Mouse (Mus musculus): ENCODE data around the gene Rbms3. TPM values are rescaled to one million over a fixed set of nuclear protein-coding genes. Genes with fewer than 3 reads are reported as not detected.
A peak's percentile ranks its signal among the peaks of the same experiment; 100 is the strongest.

The Rbms3 gene
- polyA plus RNA-seq, 1 experiment from 2014 or later: 45.9 TPM

GRCm38 (mm10) chr9:116905646-116906045 is 724.1 kb downstream of the Rbms3 start:
- no peak for DNase-seq (ENCODE audit: low spot score)
- Histone ChIP-seq H3K27ac (replicated peaks; ENCODE audit: low read depth, low read length) (no peak overlapping the region), H3K9me3 (replicated peaks; ENCODE audit: control insufficient read depth, low read length) (no peaks in the 10 kb centered on the region)

GRCm38 (mm10) chr9:116903304-116903993 is 726.3 kb downstream of the Rbms3 start:
- no peaks in the 10 kb centered on the region for H3K27me3 ChIP-seq (ENCODE audit: control insufficient read depth, insufficient read depth, low read length)
- WGBS: 31% methylated on average over 11 of the region's 11 CpGs
- H3K27ac ChIP-seq (replicated peaks; ENCODE audit: low read depth, low read length): no peak overlapping the region
- no peaks in the 10 kb centered on the region for H3K9me3 ChIP-seq (replicated peaks; ENCODE audit: control insufficient read depth, low read length)
- no peak overlapping the region for H3K9ac ChIP-seq (replicated peaks; ENCODE audit: low read length)
- no peak overlapping the region for H3K4me2 ChIP-seq (ENCODE audit: low read depth, low read length)
- no peak overlapping the region for H3K4me3 ChIP-seq (ENCODE audit: low read depth, low read length)
- H3K4me1 ChIP-seq (ENCODE audit: control insufficient read depth, insufficient read depth, low read length): 0 out of 2 replicates have a peak, but pooled peaks cover 2% of the 10 kb centered on the region
- ATAC-seq (replicated peaks; ENCODE audit: insufficient number of reproducible peaks, low FRiP score, low TSS enrichment, low read depth) (peak; percentile 78; the same call in 1 of the 2 replicates), DNase-seq (ENCODE audit: low spot score) (peak; percentile 87)
- H3K36me3 ChIP-seq (replicated peaks; ENCODE audit: control insufficient read depth, insufficient read depth, low read depth, low read length): no peaks in the 10 kb centered on the region

More at GRCm38 (mm10) chr9:116905646-116906045, 724.1 kb downstream of the Rbms3 start:
- Histone ChIP-seq H3K4me1 (ENCODE audit: control insufficient read depth, insufficient read depth, low read length) (0 out of 2 replicates have a peak, but pooled peaks cover 2% of the 10 kb centered on the region), H3K4me2 (ENCODE audit: low read depth, low read length) (no peak overlapping the region), H3K9ac (replicated peaks; ENCODE audit: low read length) (no peak overlapping the region), H3K4me3 (ENCODE audit: low read depth, low read length) (no peak overlapping the region), H3K27me3 (ENCODE audit: control insufficient read depth, insufficient read depth, low read length) (no peaks in the 10 kb centered on the region), H3K36me3 (replicated peaks; ENCODE audit: control insufficient read depth, insufficient read depth, low read depth, low read length) (no peaks in the 10 kb centered on the region)
- no peak for ATAC-seq (replicated peaks; ENCODE audit: insufficient number of reproducible peaks, low FRiP score, low TSS enrichment, low read depth)
- 65% methylated on average over 2 of the region's 2 CpGs for WGBS

DNA sequence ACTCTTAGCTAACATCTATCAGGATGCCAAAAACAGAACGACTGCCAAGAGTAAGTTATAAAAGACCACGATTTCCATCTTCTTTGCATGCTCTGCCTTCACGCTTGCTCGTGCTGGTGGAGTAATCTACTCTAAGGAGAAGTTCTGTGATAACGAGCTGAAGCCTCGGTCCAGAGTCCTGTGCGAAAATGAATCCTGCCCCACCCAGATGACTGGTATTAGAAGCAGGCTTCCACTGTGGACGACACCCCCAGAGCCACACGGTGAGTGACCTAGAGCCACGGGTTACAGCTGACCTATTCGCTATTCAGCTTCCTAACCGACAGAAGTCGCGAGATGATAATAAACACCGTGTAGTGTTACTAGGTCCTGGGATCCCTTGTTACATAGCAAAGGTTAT is 730.3 kb downstream of the Rbms3 start:
- Histone ChIP-seq H3K4me3 (ENCODE audit: low read depth, low read length) (no peak overlapping the region), H3K27ac (replicated peaks; ENCODE audit: low read depth, low read length) (no peak overlapping the region), H3K4me2 (ENCODE audit: low read depth, low read length) (no peak overlapping the region), H3K9ac (replicated peaks; ENCODE audit: low read length) (no peak overlapping the region), H3K9me3 (replicated peaks; ENCODE audit: control insufficient read depth, low read length) (no peaks in the 10 kb centered on the region), H3K36me3 (replicated peaks; ENCODE audit: control insufficient read depth, insufficient read depth, low read depth, low read length) (no peaks in the 10 kb centered on the region), H3K27me3 (ENCODE audit: control insufficient read depth, insufficient read depth, low read length) (no peaks in the 10 kb centered on the region), H3K4me1 (ENCODE audit: control insufficient read depth, insufficient read depth, low read length) (0 out of 2 replicates have a peak, but pooled peaks cover 2% of the 10 kb centered on the region)
- 76% methylated on average over 15 of the region's 15 CpGs for WGBS
- ATAC-seq (replicated peaks; ENCODE audit: insufficient number of reproducible peaks, low FRiP score, low TSS enrichment, low read depth) (no peak), DNase-seq (ENCODE audit: low spot score) (no peak)

DNA sequence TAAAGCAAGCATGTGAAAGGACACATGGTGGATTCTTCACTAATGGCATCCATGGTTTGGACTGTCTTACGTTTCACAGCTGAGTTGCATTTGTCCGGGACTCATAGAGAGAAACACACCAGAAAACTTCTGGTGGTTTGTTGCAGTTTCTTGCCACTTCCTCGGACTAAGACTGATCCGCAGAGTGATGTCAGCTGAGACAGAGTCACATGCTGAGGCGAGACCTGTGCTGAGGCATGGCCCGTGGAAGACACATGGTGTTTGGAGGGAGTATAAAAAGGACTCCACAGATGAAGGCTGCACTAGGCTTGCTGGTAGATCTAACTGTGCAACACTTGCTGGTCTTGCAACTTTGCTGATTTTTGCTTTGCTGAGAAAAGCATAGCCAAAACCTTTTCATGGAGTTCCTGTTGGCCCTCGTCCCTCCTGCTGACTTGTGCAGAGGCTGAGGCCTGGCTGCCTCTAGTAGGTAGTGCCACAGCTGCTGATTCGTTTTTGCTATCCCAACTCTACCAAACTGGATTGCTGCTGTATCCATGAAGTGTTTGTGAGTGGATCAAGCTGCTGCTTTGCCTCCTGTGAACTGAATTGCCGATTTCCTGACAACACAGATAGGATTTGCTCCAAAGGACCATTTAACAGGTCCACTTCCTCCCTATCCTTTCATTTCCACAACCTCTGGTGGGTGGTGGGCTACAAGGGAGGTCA is 742.6 kb downstream of the Rbms3 start:
- Histone ChIP-seq H3K9me3 (replicated peaks; ENCODE audit: control insufficient read depth, low read length) (no peaks in the 10 kb centered on the region), H3K27me3 (ENCODE audit: control insufficient read depth, insufficient read depth, low read length) (no peaks in the 10 kb centered on the region), H3K27ac (replicated peaks; ENCODE audit: low read depth, low read length) (no peak overlapping the region), H3K4me1 (ENCODE audit: control insufficient read depth, insufficient read depth, low read length) (no peaks in the 10 kb centered on the region), H3K9ac (replicated peaks; ENCODE audit: low read length) (no peak overlapping the region), H3K4me2 (ENCODE audit: low read depth, low read length) (no peak overlapping the region), H3K4me3 (ENCODE audit: low read depth, low read length) (no peak overlapping the region), H3K36me3 (replicated peaks; ENCODE audit: control insufficient read depth, insufficient read depth, low read depth, low read length) (no peaks in the 10 kb centered on the region)
- 88% methylated on average over 9 of the region's 9 CpGs for WGBS
- DNase-seq (ENCODE audit: low spot score): no peak
- no peak for ATAC-seq (replicated peaks; ENCODE audit: insufficient number of reproducible peaks, low FRiP score, low TSS enrichment, low read depth)

DNA sequence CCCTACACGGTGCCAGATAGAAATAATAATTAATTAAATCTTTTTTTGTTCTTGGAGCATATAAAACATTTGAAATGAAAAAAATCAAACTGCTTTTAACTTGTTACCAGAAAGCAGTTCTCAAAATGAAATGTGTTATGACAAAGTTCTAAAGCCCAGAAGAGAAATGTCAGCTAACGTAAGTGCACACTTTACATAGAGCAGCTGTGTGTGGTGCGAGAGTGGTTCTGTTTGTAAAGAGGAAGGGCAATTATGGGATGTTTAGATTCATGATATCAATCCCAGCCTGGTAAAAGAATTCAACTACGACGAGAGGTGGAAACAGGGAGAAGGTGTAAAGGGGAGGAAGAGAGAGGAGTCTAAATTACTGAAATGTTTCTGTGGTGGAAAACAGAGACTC is 744.1 kb downstream of the Rbms3 start:
- Histone ChIP-seq H3K4me3 (ENCODE audit: low read depth, low read length) (no peak overlapping the region), H3K9ac (replicated peaks; ENCODE audit: low read length) (no peak overlapping the region), H3K27me3 (ENCODE audit: control insufficient read depth, insufficient read depth, low read length) (no peaks in the 10 kb centered on the region), H3K4me1 (ENCODE audit: control insufficient read depth, insufficient read depth, low read length) (no peaks in the 10 kb centered on the region), H3K4me2 (ENCODE audit: low read depth, low read length) (no peak overlapping the region), H3K36me3 (replicated peaks; ENCODE audit: control insufficient read depth, insufficient read depth, low read depth, low read length) (no peaks in the 10 kb centered on the region), H3K9me3 (replicated peaks; ENCODE audit: control insufficient read depth, low read length) (no peaks in the 10 kb centered on the region), H3K27ac (replicated peaks; ENCODE audit: low read depth, low read length) (no peak overlapping the region)
- DNase-seq (ENCODE audit: low spot score): peak; percentile 39
- no peak for ATAC-seq (replicated peaks; ENCODE audit: insufficient number of reproducible peaks, low FRiP score, low TSS enrichment, low read depth)
- WGBS: 54% methylated on average over 5 of the region's 5 CpGs

GRCm38 (mm10) chr9:116880503-116880902 is 749.2 kb downstream of the Rbms3 start:
- ATAC-seq (replicated peaks; ENCODE audit: insufficient number of reproducible peaks, low FRiP score, low TSS enrichment, low read depth): no peak
- Histone ChIP-seq H3K9ac (replicated peaks; ENCODE audit: low read length) (no peak overlapping the region), H3K4me3 (ENCODE audit: low read depth, low read length) (no peak overlapping the region), H3K36me3 (replicated peaks; ENCODE audit: control insufficient read depth, insufficient read depth, low read depth, low read length) (no peaks in the 10 kb centered on the region), H3K4me2 (ENCODE audit: low read depth, low read length) (no peak overlapping the region), H3K9me3 (replicated peaks; ENCODE audit: control insufficient read depth, low read length) (no peaks in the 10 kb centered on the region; the same call in 1 of the 2 replicates), H3K27me3 (ENCODE audit: control insufficient read depth, insufficient read depth, low read length) (no peaks in the 10 kb centered on the region), H3K27ac (replicated peaks; ENCODE audit: low read depth, low read length) (no peak overlapping the region), H3K4me1 (ENCODE audit: control insufficient read depth, insufficient read depth, low read length) (no peaks in the 10 kb centered on the region)
- 92% methylated on average over 4 of the region's 4 CpGs for WGBS
- no peak for DNase-seq (ENCODE audit: low spot score)

DNA sequence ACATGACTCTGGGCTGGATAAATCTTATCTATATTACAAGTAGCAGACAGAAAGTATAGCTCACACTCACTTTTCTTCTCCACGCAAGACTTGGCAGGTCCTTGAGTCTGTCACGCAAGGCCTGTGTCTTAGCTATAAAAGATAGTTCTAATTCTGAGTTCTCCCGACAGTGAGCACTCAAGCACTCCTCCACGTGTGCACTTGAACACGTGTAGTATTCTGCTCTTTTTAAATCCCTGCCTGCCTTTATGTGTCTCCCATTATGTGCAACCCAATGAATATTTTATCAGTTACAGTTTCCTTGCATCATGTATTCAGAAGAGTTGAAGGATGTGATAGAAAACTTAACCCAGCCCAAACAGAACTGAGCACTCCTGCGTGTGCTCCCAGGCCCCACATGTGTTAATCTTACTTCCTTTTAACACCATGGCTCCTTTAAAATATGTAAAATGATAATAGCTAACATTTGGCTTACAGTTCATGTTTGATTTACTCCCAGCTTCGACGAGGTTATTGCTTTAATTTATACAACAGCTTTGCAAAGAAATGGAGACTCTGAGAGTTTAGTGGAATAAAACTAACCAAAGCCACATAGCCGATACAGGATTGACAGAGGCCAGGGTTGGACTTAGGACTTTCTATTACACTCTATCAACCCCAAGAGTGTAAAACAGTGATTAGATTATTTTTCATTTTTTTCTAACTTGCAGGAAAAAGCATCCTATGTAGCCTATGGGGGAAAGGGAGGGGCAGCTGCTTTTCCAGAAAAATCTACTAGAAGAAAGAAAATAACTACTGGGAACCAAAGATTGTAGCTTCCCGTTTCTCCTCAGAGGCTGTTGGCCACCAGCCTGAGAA is 749.9 kb downstream of the Rbms3 start:
- H3K4me1 ChIP-seq (ENCODE audit: control insufficient read depth, insufficient read depth, low read length): no peaks in the 10 kb centered on the region
- ATAC-seq (replicated peaks; ENCODE audit: insufficient number of reproducible peaks, low FRiP score, low TSS enrichment, low read depth) (no peak), DNase-seq (ENCODE audit: low spot score) (no peak)
- H3K27me3 ChIP-seq (ENCODE audit: control insufficient read depth, insufficient read depth, low read length): no peaks in the 10 kb centered on the region
- H3K36me3 ChIP-seq (replicated peaks; ENCODE audit: control insufficient read depth, insufficient read depth, low read depth, low read length): no peaks in the 10 kb centered on the region
- H3K4me3 ChIP-seq (ENCODE audit: low read depth, low read length): no peak overlapping the region
- WGBS: 90% methylated on average over 10 of the region's 10 CpGs
- H3K27ac ChIP-seq (replicated peaks; ENCODE audit: low read depth, low read length): no peak overlapping the region
- no peaks in the 10 kb centered on the region; the same call in 1 of the 2 replicates for H3K9me3 ChIP-seq (replicated peaks; ENCODE audit: control insufficient read depth, low read length)
- H3K4me2 ChIP-seq (ENCODE audit: low read depth, low read length): no peak overlapping the region
- H3K9ac ChIP-seq (replicated peaks; ENCODE audit: low read length): no peak overlapping the region
